ENCODE assay signal across 8 mouse cellular contexts in genomic region chr8:124791751-124792150, GRCm38 (mm10). TPM values are rescaled to one million over a fixed set of nuclear protein-coding genes. Genes with fewer than 3 reads are reported as not detected.
DNase-seq lines count a peak whose midpoint lies in the region; ATAC-seq and TF ChIP-seq lines count a peak whose summit lies in the region.

No protein-coding gene starts in this region.

- no peaks in the 10 kb centered on the region for H3K9me3 ChIP-seq in lung, embryonic 14.5 days (ENCODE audit: low read depth, low read length)
- no peaks in the 10 kb centered on the region for H3K9me3 ChIP-seq in forebrain, embryonic 11.5 days (ENCODE audit: control insufficient read depth, low read length)
- no peaks in the 10 kb centered on the region for H3K9me3 ChIP-seq in intestine, postnatal 0 days (ENCODE audit: control insufficient read depth)
- H3K9me3 ChIP-seq in neural tube, embryonic 15.5 days (replicated peaks): no peaks in the 10 kb centered on the region

- DNase-seq in lung, embryonic 14.5 days: no peak
- DNase-seq in lung, postnatal 36 days: no peak
- DNase-seq in forebrain, embryonic 11.5 days (ENCODE audit: low spot score): no peak
- DNase-seq in right cerebral cortex, postnatal 4 days: no peak
- no peak for DNase-seq in left cerebral cortex, postnatal 36 days (ENCODE audit: low spot score in 2 of 2)

- no peak overlapping the region for H3K9ac ChIP-seq in lung, embryonic 14.5 days
- H3K9ac ChIP-seq in forebrain, embryonic 11.5 days (ENCODE audit: low read length): no peak overlapping the region
- no peak overlapping the region for H3K9ac ChIP-seq in intestine, postnatal 0 days (ENCODE audit: low read depth, low read length)
- H3K9ac ChIP-seq in neural tube, embryonic 15.5 days (replicated peaks): peak overlapping the region; percentile 64

- intact Hi-C loops in left cerebral cortex, postnatal 36 days (cut with DNase I): loop anchor here (5.0 kb wide), 1 partner anchor 69 kb away; the partner anchor contains the start of genes Arv1 and Ttc13

- H3K36me3 ChIP-seq in lung, embryonic 14.5 days (ENCODE audit: insufficient read depth): no peaks in the 10 kb centered on the region
- H3K36me3 ChIP-seq in forebrain, embryonic 11.5 days (ENCODE audit: control insufficient read depth, insufficient read depth, low read length): no peaks in the 10 kb centered on the region
- no peaks in the 10 kb centered on the region for H3K36me3 ChIP-seq in intestine, postnatal 0 days (ENCODE audit: control insufficient read depth, insufficient read depth)
- H3K36me3 ChIP-seq in neural tube, embryonic 15.5 days: no peaks in the 10 kb centered on the region

- peaks cover 8% of the 10 kb centered on the region; the same call in 1 of the 2 replicates for H3K4me1 ChIP-seq in lung, embryonic 14.5 days (ENCODE audit: insufficient read depth)
- peaks cover 11% of the 10 kb centered on the region for H3K4me1 ChIP-seq in forebrain, embryonic 11.5 days (replicated peaks; ENCODE audit: control insufficient read depth, insufficient read depth, low read length)
- H3K4me1 ChIP-seq in intestine, postnatal 0 days (replicated peaks; ENCODE audit: control insufficient read depth, insufficient read depth, low read length): peaks cover 9% of the 10 kb centered on the region; the same call in 1 of the 2 replicates
- H3K4me1 ChIP-seq in neural tube, embryonic 15.5 days: peaks cover 52% of the 10 kb centered on the region

- H3K4me3 ChIP-seq in lung, embryonic 14.5 days (ENCODE audit: low read depth, low read length): no peak overlapping the region
- peak overlapping the region; percentile 44 for H3K4me3 ChIP-seq in forebrain, embryonic 11.5 days (ENCODE audit: low read depth, low read length)
- peak overlapping the region; percentile 48 for H3K4me3 ChIP-seq in intestine, postnatal 0 days (ENCODE audit: low read depth, low read length)
- H3K4me3 ChIP-seq in neural tube, embryonic 15.5 days (replicated peaks): peak overlapping the region; percentile 77

- no peak overlapping the region for H3K27ac ChIP-seq in lung, embryonic 14.5 days (ENCODE audit: low read depth)
- no peak overlapping the region; the same call in 1 of the 2 replicates for H3K27ac ChIP-seq in forebrain, embryonic 11.5 days (ENCODE audit: low read depth, low read length)
- H3K27ac ChIP-seq in intestine, postnatal 0 days (ENCODE audit: low read depth, low read length): no peak overlapping the region
- H3K27ac ChIP-seq in neural tube, embryonic 15.5 days (replicated peaks): peak overlapping the region; percentile 98

- WGBS in lung, embryonic 14.5 days: 35% methylated on average over 4 of the region's 4 CpGs
- 49% methylated on average over 4 of the region's 4 CpGs for WGBS in forebrain, embryonic 11.5 days
- 39% methylated on average over 4 of the region's 4 CpGs for WGBS in intestine, postnatal 0 days
- 32% methylated on average over 4 of the region's 4 CpGs for WGBS in neural tube, embryonic 15.5 days

- no peak for TF ChIP-seq CTCF in lung, embryonic 14.5 days (IDR thresholded peaks at IDR 0.05; ENCODE audit: low read depth)
- no peak for TF ChIP-seq CTCF in intestine, postnatal 0 days (IDR thresholded peaks at IDR 0.05; ENCODE audit: low read depth)

- H3K27me3 ChIP-seq in lung, embryonic 14.5 days (ENCODE audit: insufficient read depth, low read length): peaks cover 55% of the 10 kb centered on the region
- peaks cover 36% of the 10 kb centered on the region for H3K27me3 ChIP-seq in forebrain, embryonic 11.5 days (ENCODE audit: control insufficient read depth, insufficient read depth, low read length)
- H3K27me3 ChIP-seq in intestine, postnatal 0 days (replicated peaks; ENCODE audit: control insufficient read depth, insufficient read depth, low read length): peaks cover 51% of the 10 kb centered on the region
- H3K27me3 ChIP-seq in neural tube, embryonic 15.5 days (replicated peaks): no peaks in the 10 kb centered on the region

- no peak for ATAC-seq in lung, embryonic 14.5 days (ENCODE audit: insufficient read depth)
- no peak for ATAC-seq in forebrain, embryonic 11.5 days (replicated peaks; ENCODE audit: low FRiP score)
- no peak for ATAC-seq in intestine, postnatal 0 days
- ATAC-seq in neural tube, embryonic 15.5 days (ENCODE audit: low FRiP score): no peak
- ATAC-seq in CD4-positive, CD25-positive, alpha-beta regulatory T cell, adult 4 months: no peak

- H3K4me2 ChIP-seq in lung, embryonic 14.5 days: peak overlapping the region; percentile 100
- H3K4me2 ChIP-seq in forebrain, embryonic 11.5 days (ENCODE audit: low read depth, low read length, severe bottlenecking): peak overlapping the region; percentile 72
- peak overlapping the region; percentile 91 for H3K4me2 ChIP-seq in intestine, postnatal 0 days (replicated peaks; ENCODE audit: low read depth)
- H3K4me2 ChIP-seq in neural tube, embryonic 15.5 days: peak overlapping the region; percentile 69

RNA-seq across cellular contexts. Expression of gene Trim67, which starts 1.1 kb away (rescaled TPM):
- polyA plus RNA-seq in lung, embryonic 14.5 days (2014; fragmentation: Nextera tagmentation; extraction: Ambion mirVana): 0.70 and 1.0 TPM in 2 replicates
- polyA plus RNA-seq in forebrain, embryonic 11.5 days (2014; fragmentation: Nextera tagmentation; extraction: Ambion mirVana): 2.2 and 2.7 TPM in 2 replicates
- polyA plus RNA-seq in intestine, postnatal 0 days (2015; fragmentation: Nextera tagmentation; extraction: Ambion mirVana): 0.23 and 0.29 TPM in 2 replicates
- 23.6 and 28.3 TPM in 2 replicates for polyA plus RNA-seq in neural tube, embryonic 15.5 days (2015; fragmentation: Nextera tagmentation; extraction: Ambion mirVana)
- not detected for polyA plus RNA-seq in CD4-positive, CD25-positive, alpha-beta regulatory T cell, adult 4 months (2017; shearing (Covaris generic))
- total RNA-seq in left cerebral cortex, postnatal 36 days (2021): 1 to 10 TPM; 2.0 to 2.4 TPM

RNA-seq across cellular contexts. Expression of gene Fam89a, which starts 40.1 kb away (rescaled TPM):
- 16.8 and 20.5 TPM in 2 replicates for polyA plus RNA-seq in lung, embryonic 14.5 days (2014; fragmentation: Nextera tagmentation; extraction: Ambion mirVana)
- polyA plus RNA-seq in forebrain, embryonic 11.5 days (2014; fragmentation: Nextera tagmentation; extraction: Ambion mirVana): 1.2 and 1.4 TPM in 2 replicates
- 1.9 and 2.3 TPM in 2 replicates for polyA plus RNA-seq in intestine, postnatal 0 days (2015; fragmentation: Nextera tagmentation; extraction: Ambion mirVana)
- polyA plus RNA-seq in neural tube, embryonic 15.5 days (2015; fragmentation: Nextera tagmentation; extraction: Ambion mirVana): 3.8 and 5.1 TPM in 2 replicates
- under 1 TPM; 0.73 to 0.80 TPM for polyA plus RNA-seq in CD4-positive, CD25-positive, alpha-beta regulatory T cell, adult 4 months (2017; shearing (Covaris generic))
- total RNA-seq in left cerebral cortex, postnatal 36 days (2021): under 1 TPM; 0.29 to 0.54 TPM
